Mouse (Mus musculus): ENCODE data around the gene Samd8.

Samd8 gene

DNA sequence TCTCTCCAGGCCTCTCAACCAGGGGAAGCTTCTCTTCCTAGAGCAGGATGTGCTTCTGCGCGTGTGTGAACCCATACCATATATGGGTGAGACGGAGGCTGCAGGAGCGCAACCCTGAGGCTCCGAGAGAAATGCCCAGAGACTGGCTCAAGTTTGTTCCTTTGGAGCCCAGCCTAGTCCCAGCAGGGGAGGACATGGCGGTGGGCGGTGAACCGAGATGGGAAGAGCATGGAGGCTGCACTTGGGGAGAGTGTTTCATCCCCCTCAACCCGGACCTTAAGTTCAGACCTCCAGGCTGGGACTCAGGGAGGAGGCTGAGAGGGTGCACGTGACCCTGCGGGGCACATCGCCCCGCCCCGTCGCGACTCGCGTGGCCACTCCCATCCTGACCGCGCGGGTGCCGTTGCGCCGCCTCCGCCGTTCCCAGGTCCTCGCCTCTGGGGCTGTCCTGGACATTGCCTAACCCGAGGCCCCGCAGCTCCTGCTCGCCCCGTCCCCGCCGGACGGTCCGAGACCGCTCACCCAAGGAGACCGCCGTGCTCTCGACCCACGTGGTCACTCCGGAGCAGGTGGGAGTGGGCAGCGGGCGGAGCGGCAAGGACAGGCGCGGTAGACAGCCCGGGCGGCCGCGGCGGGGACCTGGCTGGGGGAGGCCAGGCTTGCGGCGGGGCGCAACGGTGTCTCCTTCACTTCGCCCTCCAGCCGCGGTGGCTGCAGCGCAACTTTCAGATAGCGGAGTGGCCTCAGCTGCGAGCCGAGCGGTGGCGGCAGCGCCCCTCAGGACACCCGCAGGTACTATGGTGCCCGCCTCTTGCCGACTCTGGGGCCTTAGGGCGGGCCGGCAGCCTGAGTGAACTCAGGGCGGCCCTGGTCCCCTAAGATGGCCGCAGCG, 80.8 kb downstream of the Samd8 start:
- DNase-seq (ENCODE audit: low spot score) = peak; percentile 98

DNA sequence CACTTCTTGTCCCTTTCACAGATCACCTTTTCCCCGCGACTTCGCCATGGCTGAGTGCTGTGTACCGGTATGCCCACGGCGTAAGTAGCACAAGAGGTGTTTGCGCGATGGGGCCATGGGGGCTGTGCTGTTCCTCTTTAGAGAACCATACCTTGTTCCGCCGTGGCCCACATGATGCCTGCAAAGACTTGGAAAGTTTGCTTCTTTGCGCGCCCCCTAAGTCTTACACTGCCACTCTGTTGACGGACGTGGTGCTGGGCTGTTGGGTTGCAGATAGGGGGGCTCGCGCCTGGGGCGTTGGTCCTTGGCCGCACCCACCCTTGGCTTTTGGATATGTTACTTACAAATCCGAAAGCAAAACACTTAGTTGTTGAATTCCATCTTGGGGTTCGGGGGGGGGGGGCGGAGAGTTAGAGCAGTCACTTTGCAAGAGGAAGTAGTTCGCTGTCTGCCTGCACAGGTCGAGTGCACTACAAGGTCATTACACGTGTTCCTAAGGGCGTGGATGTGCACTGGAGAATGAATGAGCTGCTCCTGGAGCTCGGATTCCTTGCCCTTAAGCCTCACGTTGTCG, 81.6 kb downstream of the Samd8 start:
- no peak for DNase-seq (ENCODE audit: low spot score)

DNA sequence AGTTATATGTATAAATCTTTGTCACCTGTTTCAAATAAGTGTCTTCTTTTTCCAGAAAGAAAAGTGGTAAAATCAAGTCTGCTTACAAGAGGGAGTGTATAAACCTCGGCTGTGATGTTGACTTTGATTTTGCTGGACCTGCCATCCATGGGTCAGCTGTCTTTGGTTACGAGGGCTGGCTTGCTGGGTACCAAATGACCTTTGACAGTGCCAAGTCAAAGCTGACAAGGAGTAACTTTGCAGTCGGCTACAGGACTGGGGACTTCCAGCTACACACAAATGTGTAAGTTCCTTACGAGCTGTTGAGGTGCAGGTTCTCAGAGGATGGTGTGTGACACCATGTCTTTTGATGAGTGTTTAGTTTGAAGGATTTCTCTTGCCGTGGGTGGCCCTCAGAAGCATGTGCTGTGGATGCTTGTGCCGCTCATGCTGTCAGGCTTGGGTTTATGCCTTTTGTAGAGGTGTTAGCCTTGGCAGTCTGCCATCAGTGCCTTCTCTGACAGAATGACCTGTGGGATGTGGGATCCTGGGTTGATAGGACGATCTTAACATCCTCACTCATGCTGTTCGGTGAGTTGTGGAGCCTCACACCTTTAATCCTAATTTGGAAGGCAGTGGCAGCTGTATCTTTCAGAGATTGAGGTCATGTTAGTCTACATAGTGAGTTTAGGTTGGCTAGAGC, 88.1 kb downstream of the Samd8 start:
- DNase-seq (ENCODE audit: low spot score) = no peak

DNA sequence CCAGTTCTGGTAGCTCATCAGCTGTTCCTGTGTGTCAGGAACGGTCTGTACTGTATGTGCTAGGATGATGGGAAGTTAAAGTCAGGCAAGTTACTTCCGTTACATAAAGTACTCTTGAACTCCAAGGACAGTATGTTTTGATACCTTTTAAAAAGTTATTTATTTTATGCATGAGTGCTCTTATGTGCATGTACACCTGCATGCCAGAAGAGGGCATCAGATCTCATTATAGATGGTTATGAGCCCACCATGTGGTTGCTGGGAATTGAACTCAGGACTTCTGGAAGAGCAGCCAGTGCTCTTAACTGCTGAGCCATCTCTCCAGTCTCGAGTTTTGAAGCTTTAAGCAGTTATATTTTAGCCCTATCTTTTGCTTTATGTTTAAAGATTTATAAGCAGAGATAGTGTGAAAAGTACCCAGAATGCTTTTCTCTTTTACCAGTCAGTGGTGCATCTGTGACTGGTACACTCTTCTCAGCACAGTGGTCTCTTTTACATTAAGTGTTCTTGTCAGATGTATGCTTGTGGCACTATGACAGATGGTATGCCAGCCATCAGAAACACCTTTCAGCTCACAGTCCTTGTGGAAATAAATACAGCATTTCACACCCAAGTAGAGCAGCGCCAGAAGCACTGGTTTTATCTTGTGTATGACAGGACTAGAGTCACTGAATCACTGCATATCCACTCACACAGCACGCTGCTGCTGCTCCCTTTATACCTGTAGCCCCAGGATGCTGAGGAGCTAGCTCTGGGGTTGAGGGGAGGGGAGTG, 91.7 kb downstream of the Samd8 start:
- DNase-seq (ENCODE audit: low spot score) = no peak

DNA sequence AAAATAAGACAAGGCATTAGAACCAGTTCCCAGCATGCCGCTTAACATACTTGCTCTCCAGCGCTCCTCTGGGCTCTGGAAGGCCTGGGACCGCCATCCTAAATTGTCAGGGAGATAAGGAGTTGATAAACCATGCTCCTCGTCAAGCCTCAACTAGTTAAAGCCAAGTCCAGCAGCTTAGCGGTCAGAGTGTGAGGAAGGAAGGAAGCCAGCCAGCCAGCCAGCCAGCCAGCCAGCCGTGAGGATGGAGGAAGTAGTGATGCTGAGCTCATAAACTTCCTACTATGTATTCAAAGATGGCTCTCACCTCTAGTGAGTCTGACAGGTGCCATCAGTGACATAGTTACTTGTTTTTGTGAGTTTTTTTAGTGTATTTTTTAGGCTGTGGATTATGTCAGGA, 92.9 kb downstream of the Samd8 start:
- DNase-seq (ENCODE audit: low spot score) = no peak

DNA sequence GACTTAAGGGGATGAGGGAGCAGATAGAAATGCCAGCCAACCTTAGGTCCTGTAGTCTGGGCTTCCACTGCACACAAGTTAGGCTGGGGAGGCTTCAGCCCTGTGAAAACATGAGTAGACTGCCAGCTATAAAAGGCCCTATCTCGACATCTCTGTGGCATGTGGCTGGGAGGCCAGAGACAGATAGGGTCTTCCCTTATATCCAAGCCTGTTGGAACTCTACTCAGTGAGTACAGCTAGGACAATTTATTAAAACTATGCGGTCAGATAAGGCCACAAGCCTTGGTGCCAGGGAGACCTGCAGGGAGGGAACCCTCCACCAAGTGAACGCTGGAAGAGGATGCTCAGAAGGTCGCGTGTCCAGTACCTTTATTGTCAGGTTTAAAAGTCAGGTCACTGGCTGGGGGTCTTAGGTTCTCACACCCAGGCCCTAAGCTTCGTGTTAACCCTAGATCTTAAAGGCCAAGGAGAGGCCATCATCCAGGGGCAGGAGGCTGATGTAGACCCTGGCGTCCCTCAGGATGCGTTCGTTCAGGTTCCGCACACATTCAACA, 96.6 kb downstream of the Samd8 start:
- DNase-seq (ENCODE audit: low spot score) = no peak

DNA sequence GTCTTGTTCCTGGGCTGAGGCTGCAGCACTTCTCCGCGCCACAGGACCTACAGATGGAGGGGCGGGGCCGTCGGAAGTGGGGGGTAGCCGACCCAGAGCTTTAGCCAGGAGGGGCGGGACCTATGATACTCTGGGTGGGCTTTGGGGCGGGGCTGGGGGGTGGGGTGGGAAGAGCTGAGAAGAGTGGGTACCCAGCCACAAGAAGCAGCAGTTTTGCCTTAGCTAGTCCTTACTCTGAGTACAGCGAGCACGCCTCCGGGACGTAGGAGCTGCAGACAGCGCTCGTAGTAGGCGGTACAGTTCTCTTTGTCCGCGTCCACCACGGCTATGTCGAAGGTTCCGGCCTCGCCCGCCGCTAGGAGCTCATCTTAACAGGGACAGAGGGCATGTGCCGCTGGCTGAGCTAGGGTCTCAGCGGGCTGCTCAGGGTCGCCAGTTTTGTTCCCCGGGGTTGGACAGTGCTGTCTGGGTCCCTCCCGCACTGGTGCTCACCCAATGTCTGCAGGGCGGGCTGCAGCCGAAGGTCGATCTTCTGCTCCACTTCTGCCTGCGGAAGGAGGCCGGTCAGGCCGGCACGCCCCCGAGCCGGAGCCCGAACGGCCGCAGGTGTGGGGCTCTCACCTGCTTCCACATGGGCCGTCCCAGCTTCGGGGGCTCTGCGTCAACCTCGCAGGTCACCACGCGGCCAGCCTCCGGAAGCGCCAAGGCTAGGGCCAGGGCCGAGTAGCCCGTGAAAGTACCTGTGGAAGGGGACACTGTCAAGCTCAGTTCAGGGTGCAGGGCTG, 97.2 kb downstream of the Samd8 start:
- DNase-seq (ENCODE audit: low spot score) = peak; percentile 72
